Mouse (Mus musculus): ENCODE results near the gene Eif3k.

DNA sequence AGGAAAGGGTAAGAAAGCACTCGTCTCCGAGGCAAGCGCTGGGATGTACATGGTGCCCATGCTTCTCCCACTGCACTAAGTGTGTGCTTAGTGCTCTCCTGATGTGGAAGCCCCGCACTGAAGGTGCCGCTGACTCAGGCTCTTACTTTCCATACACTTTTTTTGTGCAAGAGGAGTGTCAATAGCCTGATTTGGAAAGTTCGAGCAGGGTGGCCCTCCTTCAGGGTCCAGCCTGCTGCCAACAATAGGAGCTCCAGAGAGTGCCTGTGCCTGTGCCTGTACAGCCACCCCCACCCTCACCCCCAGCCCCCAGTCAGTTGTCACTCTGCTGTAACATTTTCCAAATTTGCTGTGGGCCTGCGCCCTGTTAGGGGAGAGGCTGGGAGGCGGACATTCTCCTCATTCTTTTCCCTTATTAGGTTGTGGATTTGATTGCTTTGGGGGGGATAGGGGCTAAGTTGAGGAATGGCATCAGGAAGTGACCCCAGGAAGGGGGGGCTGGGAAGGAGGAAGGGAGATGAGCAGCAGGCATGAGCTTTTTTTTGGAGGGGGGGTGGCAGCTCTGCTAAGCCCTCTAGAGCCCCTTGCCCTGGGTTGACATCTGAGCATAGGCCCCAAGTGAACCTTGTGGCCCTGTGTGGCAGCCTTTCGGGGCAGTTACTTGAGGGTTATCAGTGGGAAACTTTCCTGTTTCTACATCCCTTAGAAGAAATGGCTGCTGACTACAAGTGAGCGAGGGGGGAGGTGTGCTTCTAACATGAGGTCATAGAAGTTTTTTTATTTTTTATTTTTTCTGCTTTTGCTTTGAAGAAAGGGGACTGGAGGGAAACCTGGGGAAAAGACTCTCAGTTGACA, 36.0 kb downstream of the Eif3k start:
- TF ChIP-seq CTCF (IDR thresholded peaks at IDR 0.05; ENCODE audit: low read depth, low read length): no peak
- no peak for TF ChIP-seq POLR2A (IDR thresholded peaks at IDR 0.05; ENCODE audit: borderline replicate concordance, low read depth, low read length)

Measured in bone marrow macrophage, adult 2 months (primary cell).